Mouse (Mus musculus): Measurements from ENCODE around the gene Mpp3. TPM values are rescaled to one million over a fixed set of nuclear protein-coding genes. Genes with fewer than 3 reads are reported as not detected.

Gene Mpp3
- polyA plus RNA-seq, 1 experiment = not detected

DNA sequence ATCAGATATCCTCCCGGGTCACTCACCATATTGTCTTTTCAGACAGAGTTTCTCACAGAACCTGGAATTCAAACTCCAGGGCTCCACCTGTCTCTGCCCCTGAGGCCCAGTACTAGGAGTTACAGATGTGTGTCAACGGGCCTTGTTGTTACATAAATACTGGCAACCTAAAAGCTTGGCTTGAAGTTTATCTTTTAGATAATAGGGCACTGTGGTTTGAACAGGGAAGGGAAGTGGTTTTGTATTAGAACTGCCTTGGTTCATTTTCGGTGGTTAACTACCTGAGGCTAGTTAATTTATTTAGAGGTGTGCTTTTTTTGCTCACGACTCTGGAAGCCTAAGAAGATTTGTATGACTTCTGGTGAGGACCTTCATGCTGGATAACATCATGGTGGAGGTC, 74.8 kb downstream of the Mpp3 start:
- WGBS = 3% methylated on average over 4 of the region's 4 CpGs

DNA sequence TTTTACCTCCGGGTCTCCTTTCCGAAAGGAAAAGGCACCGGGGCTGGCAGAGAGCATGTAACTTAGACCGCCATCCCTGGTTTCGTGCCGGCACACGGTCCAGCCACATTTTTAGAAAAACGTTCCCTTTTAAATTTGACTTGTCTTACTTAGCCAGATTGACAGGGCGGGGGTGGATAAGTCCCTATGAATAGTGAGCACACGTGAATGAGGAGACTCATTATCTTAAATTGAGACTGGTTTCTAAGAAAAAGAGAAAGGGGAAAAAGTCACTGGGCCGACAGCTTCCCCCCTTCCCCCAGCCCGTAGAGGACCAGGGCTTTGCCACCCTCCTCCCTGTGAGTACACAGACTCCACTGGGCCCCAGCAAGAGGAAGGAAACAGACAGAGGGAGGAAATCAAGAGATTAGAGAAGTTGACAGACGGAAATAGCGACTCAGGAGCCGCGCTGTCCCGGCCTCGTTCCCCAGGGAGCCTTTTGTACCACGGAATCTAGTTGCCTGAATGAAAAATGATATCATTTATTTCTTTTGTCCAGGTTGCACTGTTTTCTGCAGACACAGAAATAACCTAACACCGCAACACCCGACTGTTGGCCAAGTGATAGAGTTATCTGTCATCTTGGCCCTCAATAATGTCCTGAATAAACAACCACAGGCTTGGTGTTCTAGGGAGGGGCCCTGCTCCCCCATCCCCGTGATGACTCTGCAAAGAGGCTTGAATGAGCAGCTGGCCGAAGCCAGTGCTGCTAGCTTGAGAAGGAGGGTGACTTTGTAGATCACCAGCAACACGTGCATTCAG, 75.5 kb downstream of the Mpp3 start:
- TF ChIP-seq POLR2A (IDR thresholded peaks at IDR 0.05; ENCODE audit: borderline replicate concordance, control insufficient read depth, low read depth, low read length) = no peak
- Histone ChIP-seq H3K4me3 (replicated peaks; ENCODE audit: control insufficient read depth, low read depth, low read length) (no peak overlapping the region), H3K27ac (ENCODE audit: control insufficient read depth, insufficient read depth, low read depth, low read length, poor library complexity) (no peak overlapping the region), H3K4me1 (ENCODE audit: control insufficient read depth, insufficient read depth, low read length) (peaks cover 4% of the 10 kb centered on the region; the same call in 1 of the 2 replicates)
- WGBS = under 1% methylated on average over 24 of the region's 24 CpGs

More for the DNA sequence above, 74.8 kb downstream of the Mpp3 start:
- TF ChIP-seq CTCF (IDR thresholded peaks at IDR 0.05; ENCODE audit: control insufficient read depth, insufficient read depth, low read length) (no peak), POLR2A (IDR thresholded peaks at IDR 0.05; ENCODE audit: borderline replicate concordance, control insufficient read depth, low read depth, low read length) (no peak)
- H3K4me1 ChIP-seq (ENCODE audit: control insufficient read depth, insufficient read depth, low read length) = peaks cover 4% of the 10 kb centered on the region; the same call in 1 of the 2 replicates
- H3K4me3 ChIP-seq (replicated peaks; ENCODE audit: control insufficient read depth, low read depth, low read length) = no peak overlapping the region
- no peak overlapping the region for H3K27ac ChIP-seq (ENCODE audit: control insufficient read depth, insufficient read depth, low read depth, low read length, poor library complexity)

DNA sequence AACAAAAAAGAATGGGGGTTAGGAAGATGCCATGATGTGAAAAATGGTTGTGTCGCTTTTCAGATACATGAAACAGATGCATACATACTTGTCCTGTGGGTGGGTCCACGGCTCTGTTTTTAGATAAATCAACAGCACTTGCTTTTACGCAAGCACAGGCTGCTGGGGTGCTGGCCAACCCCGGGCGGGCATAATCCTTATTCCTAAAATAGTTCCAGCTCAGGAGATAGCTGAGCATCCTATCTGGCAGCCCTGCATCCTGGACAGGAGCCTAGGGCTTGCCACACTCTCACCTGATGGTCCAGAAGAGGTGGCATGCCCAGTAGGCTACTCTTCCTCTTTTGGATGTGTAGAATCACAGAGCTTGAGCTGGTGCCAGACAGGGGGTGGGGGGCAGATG, 78.2 kb downstream of the Mpp3 start:
- Histone ChIP-seq H3K27ac (ENCODE audit: control insufficient read depth, insufficient read depth, low read depth, low read length, poor library complexity) (no peak overlapping the region), H3K4me1 (ENCODE audit: control insufficient read depth, insufficient read depth, low read length) (peaks cover 4% of the 10 kb centered on the region; the same call in 1 of the 2 replicates), H3K4me3 (replicated peaks; ENCODE audit: control insufficient read depth, low read depth, low read length) (no peak overlapping the region)
- 76% methylated on average over 5 of the region's 5 CpGs for WGBS
- TF ChIP-seq CTCF (IDR thresholded peaks at IDR 0.05; ENCODE audit: control insufficient read depth, insufficient read depth, low read length) = no peak
- no peak for TF ChIP-seq POLR2A (IDR thresholded peaks at IDR 0.05; ENCODE audit: borderline replicate concordance, control insufficient read depth, low read depth, low read length)

Other genes with a start within 250 kb of the Mpp3 start
- gene Etv4, start 243.1 kb downstream of the Mpp3 start, polyA plus RNA-seq (2011; ENCODE audit: insufficient read depth, insufficient read length, low replicate concordance, missing spikeins) = 1.9 and 8.4 TPM in 2 replicates
- gene Meox1, start 134.1 kb downstream of the Mpp3 start, polyA plus RNA-seq (2011; ENCODE audit: insufficient read depth, insufficient read length, low replicate concordance, missing spikeins) = not detected in 2 replicates
- gene Sost, start 61.4 kb downstream of the Mpp3 start, polyA plus RNA-seq (2011; ENCODE audit: insufficient read depth, insufficient read length, low replicate concordance, missing spikeins) = not detected in 2 replicates
- gene Cfap97d1, start 44.2 kb downstream of the Mpp3 start, polyA plus RNA-seq (2011; ENCODE audit: insufficient read depth, insufficient read length, low replicate concordance, missing spikeins) = not detected in 2 replicates
- 8.2 and 15.2 TPM in 2 replicates for gene Dusp3, start 41.4 kb downstream of the Mpp3 start, polyA plus RNA-seq (2011; ENCODE audit: insufficient read depth, insufficient read length, low replicate concordance, missing spikeins)
- 5.0 and 5.8 TPM in 2 replicates for gene Cd300lg, start 13.0 kb upstream of the Mpp3 start, polyA plus RNA-seq (2011; ENCODE audit: insufficient read depth, insufficient read length, low replicate concordance, missing spikeins)
- gene Mpp2, start 60.1 kb upstream of the Mpp3 start, polyA plus RNA-seq (2011; ENCODE audit: insufficient read depth, insufficient read length, low replicate concordance, missing spikeins) = 11.9 and 18.2 TPM in 2 replicates
- not detected in 2 replicates for gene Ppy, start 72.9 kb upstream of the Mpp3 start, polyA plus RNA-seq (2011; ENCODE audit: insufficient read depth, insufficient read length, low replicate concordance, missing spikeins)
- gene Pyy, start 79.4 kb upstream of the Mpp3 start, polyA plus RNA-seq (2011; ENCODE audit: insufficient read depth, insufficient read length, low replicate concordance, missing spikeins) = not detected in 2 replicates
- not detected in 2 replicates for gene Nags, start 117.1 kb upstream of the Mpp3 start, polyA plus RNA-seq (2011; ENCODE audit: insufficient read depth, insufficient read length, low replicate concordance, missing spikeins)
- gene Tmem101, start 127.9 kb upstream of the Mpp3 start, polyA plus RNA-seq (2011; ENCODE audit: insufficient read depth, insufficient read length, low replicate concordance, missing spikeins) = 6.8 and 10.3 TPM in 2 replicates
- 40.1 and 43.4 TPM in 2 replicates for gene Lsm12, start 156.8 kb upstream of the Mpp3 start, polyA plus RNA-seq (2011; ENCODE audit: insufficient read depth, insufficient read length, low replicate concordance, missing spikeins)
- 13.9 and 26.5 TPM in 2 replicates for gene G6pc3, start 161.2 kb upstream of the Mpp3 start, polyA plus RNA-seq (2011; ENCODE audit: insufficient read depth, insufficient read length, low replicate concordance, missing spikeins)
- 45.9 and 89.1 TPM in 2 replicates for gene Hdac5, start 201.7 kb upstream of the Mpp3 start, polyA plus RNA-seq (2011; ENCODE audit: insufficient read depth, insufficient read length, low replicate concordance, missing spikeins)
- 18.5 and 39.2 TPM in 2 replicates for gene BC030867, start 220.4 kb upstream of the Mpp3 start, polyA plus RNA-seq (2011; ENCODE audit: insufficient read depth, insufficient read length, low replicate concordance, missing spikeins)
- gene Asb16, start 240.3 kb upstream of the Mpp3 start, polyA plus RNA-seq (2011; ENCODE audit: insufficient read depth, insufficient read length, low replicate concordance, missing spikeins) = 0.52 TPM in 1 of 2 replicates, not detected in the other